Mouse (Mus musculus): ENCODE measurements at regions not wholly inside any gene's neighbourhood (a gene's known extent, or its start where the extent isn't known, plus 50 kb on each side); places are given as distances from the start of the nearest gene placed in this dataset.

- TF ChIP-seq POLR2A (IDR thresholded peaks at IDR 0.05; ENCODE audit: control insufficient read depth, extremely low read depth, insufficient read depth, low read length, poor library complexity) (no peak), CTCF (IDR thresholded peaks at IDR 0.05; ENCODE audit: borderline replicate concordance, control insufficient read depth, extremely low read depth, insufficient read depth, low read length, poor library complexity) (no peak)
Measured at GRCm38 (mm10) chr13:57087966-57088365, 192.2 kb upstream of the Trpc7 start.
